In genomic region chr10:86418931-86419330, GRCm38 (mm10) we compare ENCODE assay signal across 10 mouse cellular contexts.
DNase-seq lines count a peak whose midpoint lies in the region; ATAC-seq and TF ChIP-seq lines count a peak whose summit lies in the region.
"Had no signal": no experiment of that assay in that cellular context is flagged by ENCODE, and none has a peak within 500 bp of the region (broad histone marks: within the 10 kb centered on the region; RNA-seq: fewer than 3 reads in every experiment).

No protein-coding gene starts in this region.

- no peak for TF ChIP-seq CTCF in hindbrain, postnatal 0 days (IDR thresholded peaks at IDR 0.05; ENCODE audit: low read depth)
- TF ChIP-seq CTCF in lung, adult 2 months (IDR thresholded peaks at IDR 0.05; ENCODE audit: insufficient read depth, low read length), result no peak

- H3K4me1 ChIP-seq in hindbrain, postnatal 0 days (ENCODE audit: insufficient read depth, low read length), result no peaks in the 10 kb centered on the region
- H3K4me1 ChIP-seq in hindbrain, embryonic 12.5 days, result no peaks in the 10 kb centered on the region
- H3K4me1 ChIP-seq in heart, embryonic 13.5 days, result peaks cover 39% of the 10 kb centered on the region
- peaks cover 5% of the 10 kb centered on the region for H3K4me1 ChIP-seq in lung, adult 2 months (ENCODE audit: control insufficient read depth, insufficient read depth, low read length)
- H3K4me1 ChIP-seq in forebrain, embryonic 16.5 days (replicated peaks; ENCODE audit: control insufficient read depth, insufficient read depth, low read length), result no peaks in the 10 kb centered on the region; the same call in 1 of the 2 replicates
- H3K4me1 ChIP-seq in midbrain, embryonic 14.5 days (ENCODE audit: control insufficient read depth, insufficient read depth, low read length), result no peaks in the 10 kb centered on the region
- H3K4me1 ChIP-seq: neural tube, embryonic 13.5 days had no signal

- peak; percentile 35 for DNase-seq in hindbrain, postnatal 0 days (ENCODE audit: low spot score)
- peak; percentile 37 for DNase-seq in lung, adult 2 months
- no peak for DNase-seq in midbrain, embryonic 14.5 days
- no peak for DNase-seq in frontal cortex, postnatal 25 days (ENCODE audit: low spot score in 2 of 2)

- no peak overlapping the region for H3K4me3 ChIP-seq in hindbrain, postnatal 0 days (ENCODE audit: low read length)
- H3K4me3 ChIP-seq in hindbrain, embryonic 12.5 days, result no peak overlapping the region
- H3K4me3 ChIP-seq in heart, embryonic 13.5 days, result no peak overlapping the region
- H3K4me3 ChIP-seq in lung, adult 2 months (replicated peaks; ENCODE audit: extremely low read depth, low read depth, low read length), result no peak overlapping the region
- no peak overlapping the region for H3K4me3 ChIP-seq in forebrain, embryonic 16.5 days (replicated peaks; ENCODE audit: low read length)
- H3K4me3 ChIP-seq in midbrain, embryonic 14.5 days (replicated peaks; ENCODE audit: low read depth, low read length), result no peak overlapping the region
- H3K4me3 ChIP-seq: neural tube, embryonic 13.5 days had no signal

- no peak for TF ChIP-seq POLR2A in lung, adult 2 months (IDR thresholded peaks at IDR 0.05; ENCODE audit: borderline replicate concordance, extremely low read depth, low read depth, low read length)

- H3K36me3 ChIP-seq in hindbrain, postnatal 0 days (ENCODE audit: insufficient read depth, low read length), result no peaks in the 10 kb centered on the region
- H3K36me3 ChIP-seq in hindbrain, embryonic 12.5 days, result no peaks in the 10 kb centered on the region
- no peaks in the 10 kb centered on the region for H3K36me3 ChIP-seq in heart, embryonic 13.5 days
- H3K36me3 ChIP-seq in forebrain, embryonic 16.5 days (ENCODE audit: control insufficient read depth, insufficient read depth), result no peaks in the 10 kb centered on the region
- H3K36me3 ChIP-seq in midbrain, embryonic 14.5 days (ENCODE audit: control insufficient read depth, insufficient read depth, low read length), result no peaks in the 10 kb centered on the region
- H3K36me3 ChIP-seq: neural tube, embryonic 13.5 days had no signal

- H3K9ac ChIP-seq in hindbrain, postnatal 0 days (replicated peaks; ENCODE audit: low read length), result no peak overlapping the region
- no peak overlapping the region for H3K9ac ChIP-seq in hindbrain, embryonic 12.5 days
- no peak overlapping the region for H3K9ac ChIP-seq in heart, embryonic 13.5 days
- H3K9ac ChIP-seq in forebrain, embryonic 16.5 days (replicated peaks; ENCODE audit: low read depth, low read length), result no peak overlapping the region
- H3K9ac ChIP-seq in midbrain, embryonic 14.5 days (replicated peaks; ENCODE audit: low read length), result no peak overlapping the region
- H3K9ac ChIP-seq: neural tube, embryonic 13.5 days had no signal

- 68% methylated on average over 5 of the region's 5 CpGs for WGBS in hindbrain, postnatal 0 days
- WGBS in hindbrain, embryonic 12.5 days, result 83% methylated on average over 5 of the region's 5 CpGs
- 60% methylated on average over 5 of the region's 5 CpGs for WGBS in heart, embryonic 13.5 days
- WGBS in lung, adult 2 months, result 31% methylated on average over 5 of the region's 5 CpGs
- WGBS in forebrain, embryonic 16.5 days, result 82% methylated on average over 5 of the region's 5 CpGs
- WGBS in midbrain, embryonic 14.5 days, result 81% methylated on average over 5 of the region's 5 CpGs

- no peak overlapping the region for H3K27ac ChIP-seq in hindbrain, postnatal 0 days
- no peak overlapping the region for H3K27ac ChIP-seq in hindbrain, embryonic 12.5 days
- peak overlapping the region; percentile 51; the same call in 1 of the 2 replicates for H3K27ac ChIP-seq in heart, embryonic 13.5 days (replicated peaks)
- H3K27ac ChIP-seq in forebrain, embryonic 16.5 days (ENCODE audit: low read length), result no peak overlapping the region
- no peak overlapping the region for H3K27ac ChIP-seq in midbrain, embryonic 14.5 days (replicated peaks; ENCODE audit: low read depth, low read length)
- H3K27ac ChIP-seq: neural tube, embryonic 13.5 days had no signal

- H3K4me2 ChIP-seq in hindbrain, postnatal 0 days (ENCODE audit: low read depth, low read length), result no peak overlapping the region
- no peak overlapping the region for H3K4me2 ChIP-seq in hindbrain, embryonic 12.5 days (replicated peaks)
- H3K4me2 ChIP-seq in heart, embryonic 13.5 days, result no peak overlapping the region
- H3K4me2 ChIP-seq in forebrain, embryonic 16.5 days (ENCODE audit: low read length), result no peak overlapping the region
- H3K4me2 ChIP-seq in midbrain, embryonic 14.5 days (ENCODE audit: low read length), result no peak overlapping the region
- H3K4me2 ChIP-seq: neural tube, embryonic 13.5 days had no signal

- no peaks in the 10 kb centered on the region for H3K27me3 ChIP-seq in hindbrain, postnatal 0 days (ENCODE audit: insufficient read depth, low read length)
- no peaks in the 10 kb centered on the region for H3K27me3 ChIP-seq in hindbrain, embryonic 12.5 days
- no peaks in the 10 kb centered on the region for H3K27me3 ChIP-seq in heart, embryonic 13.5 days (replicated peaks)
- no peaks in the 10 kb centered on the region for H3K27me3 ChIP-seq in forebrain, embryonic 16.5 days (replicated peaks; ENCODE audit: control insufficient read depth, insufficient read depth, low read length)
- no peaks in the 10 kb centered on the region for H3K27me3 ChIP-seq in midbrain, embryonic 14.5 days (ENCODE audit: control insufficient read depth, insufficient read depth, low read length)
- H3K27me3 ChIP-seq: CH12.LX; neural tube, embryonic 13.5 days had no signal

- no peak for ATAC-seq in hindbrain, postnatal 0 days
- no peak for ATAC-seq in hindbrain, embryonic 12.5 days (ENCODE audit: low FRiP score)
- peak; percentile 64 for ATAC-seq in cerebellum, adult (ENCODE audit: insufficient number of reproducible peaks, low FRiP score, low TSS enrichment)
- no peak for ATAC-seq in heart, embryonic 13.5 days (ENCODE audit: extremely low read depth, insufficient number of reproducible peaks, low FRiP score, low TSS enrichment)
- ATAC-seq in forebrain, embryonic 16.5 days, result no peak
- ATAC-seq in midbrain, embryonic 14.5 days (ENCODE audit: low FRiP score, low TSS enrichment), result no peak

- H3K9me3 ChIP-seq in hindbrain, postnatal 0 days (ENCODE audit: low read length), result no peaks in the 10 kb centered on the region
- H3K9me3 ChIP-seq in hindbrain, embryonic 12.5 days (replicated peaks), result no peaks in the 10 kb centered on the region
- H3K9me3 ChIP-seq in heart, embryonic 13.5 days, result no peaks in the 10 kb centered on the region
- H3K9me3 ChIP-seq in forebrain, embryonic 16.5 days (ENCODE audit: control insufficient read depth, low read length), result no peaks in the 10 kb centered on the region
- H3K9me3 ChIP-seq in midbrain, embryonic 14.5 days (ENCODE audit: control insufficient read depth, low read length), result no peaks in the 10 kb centered on the region
- H3K9me3 ChIP-seq: neural tube, embryonic 13.5 days had no signal

Comparison
In these comparisons a context has a peak if more than half of its experiments do, and no peak if none do; other contexts are left out.
1. DNase-seq: peak in hindbrain, postnatal 0 days (single experiment) and lung, adult 2 months (single experiment); none in midbrain, embryonic 14.5 days (single experiment) and frontal cortex, postnatal 25 days (0 of 2).